Mouse (Mus musculus) spleen, postnatal 36 days (tissue): ENCODE measurements around the gene Erc2.

Experiments
- DNase-seq, 2 experiments: peaks; one replicate each; pipeline ENCODE4 v3.0.0; 2022; ENCODE audit warnings: low spot score in 2 of 2, mixed read lengths in 1 of 2

The Erc2 gene

DNA sequence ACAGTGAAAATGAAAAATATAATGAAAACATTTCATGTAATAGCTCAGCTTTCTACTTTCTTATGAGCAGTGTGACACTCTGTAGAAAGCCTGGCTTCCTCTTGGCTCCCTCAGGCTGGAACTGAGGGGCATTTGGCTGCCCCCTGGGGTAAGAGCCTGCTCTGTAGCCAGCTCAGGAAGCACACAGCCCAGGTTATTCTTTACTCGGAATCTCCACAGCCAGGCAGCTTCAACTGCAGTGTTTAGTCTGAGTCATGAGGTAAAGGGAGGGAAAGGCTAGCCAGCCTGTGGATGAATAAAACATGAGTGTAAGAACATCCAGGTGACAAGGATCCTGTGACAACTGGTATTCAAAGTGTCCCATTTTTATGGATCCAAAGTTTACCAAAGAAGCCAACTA lies 323.0 kb downstream of the Erc2 start:
- no peak for DNase-seq

DNA sequence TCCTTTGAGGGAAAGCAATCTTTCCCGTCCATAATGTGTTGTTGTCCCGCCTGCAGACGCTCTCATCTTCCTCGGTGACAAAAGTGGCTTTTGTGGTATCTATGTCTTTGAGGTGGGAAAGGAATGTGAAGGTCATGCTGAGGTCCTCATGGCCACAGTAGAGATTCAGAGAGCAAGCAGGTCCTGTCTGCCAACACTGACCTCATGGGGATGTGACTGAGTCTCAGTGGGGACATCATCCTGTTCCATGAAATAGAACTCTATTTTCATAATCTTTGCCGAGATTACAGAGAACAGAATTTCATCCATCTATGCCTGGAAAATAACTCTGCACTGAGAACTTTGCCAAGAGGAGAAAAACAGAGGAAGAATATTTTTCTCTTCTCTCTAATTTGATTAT lies 324.0 kb downstream of the Erc2 start:
- DNase-seq = no peak

DNA sequence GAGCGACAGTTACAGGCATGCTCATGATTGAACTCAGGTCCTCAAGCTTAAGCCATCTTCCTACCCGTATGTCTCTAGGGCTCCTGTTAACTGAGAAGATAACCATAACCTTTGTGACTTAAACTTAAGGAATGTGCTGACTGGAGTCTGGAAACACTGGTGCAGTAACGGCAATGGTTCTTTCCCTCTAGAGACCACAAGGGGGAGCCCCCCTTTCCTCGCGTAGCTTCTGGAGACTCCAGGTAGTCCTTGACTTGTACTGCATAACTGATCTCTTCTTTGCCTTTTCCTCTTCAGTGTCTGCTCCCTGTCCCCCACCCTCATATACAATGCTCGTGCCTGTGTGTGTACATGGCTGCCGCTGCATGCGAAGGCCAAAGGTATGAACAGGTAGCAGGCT lies 326.2 kb downstream of the Erc2 start:
- DNase-seq = no peak

DNA sequence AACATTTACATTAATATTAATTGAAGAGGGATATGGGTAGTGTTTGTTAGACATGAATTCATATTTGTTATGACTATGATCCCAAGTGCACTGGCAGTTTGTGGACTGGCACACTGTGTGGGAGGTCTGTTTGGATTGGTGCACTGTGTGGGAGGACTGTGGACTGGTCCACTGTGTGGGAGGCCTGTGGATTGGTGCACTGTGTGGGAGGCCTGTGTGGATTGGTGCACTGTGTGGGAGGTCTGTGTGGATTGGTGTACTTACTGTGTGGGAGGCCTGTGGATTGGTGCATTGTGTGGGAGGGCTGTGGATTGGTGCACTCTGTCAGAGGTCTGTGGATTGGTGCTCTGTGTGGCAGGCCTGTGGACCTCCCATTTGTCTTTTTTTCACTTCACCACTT lies 331.6 kb downstream of the Erc2 start:
- no peak for DNase-seq

DNA sequence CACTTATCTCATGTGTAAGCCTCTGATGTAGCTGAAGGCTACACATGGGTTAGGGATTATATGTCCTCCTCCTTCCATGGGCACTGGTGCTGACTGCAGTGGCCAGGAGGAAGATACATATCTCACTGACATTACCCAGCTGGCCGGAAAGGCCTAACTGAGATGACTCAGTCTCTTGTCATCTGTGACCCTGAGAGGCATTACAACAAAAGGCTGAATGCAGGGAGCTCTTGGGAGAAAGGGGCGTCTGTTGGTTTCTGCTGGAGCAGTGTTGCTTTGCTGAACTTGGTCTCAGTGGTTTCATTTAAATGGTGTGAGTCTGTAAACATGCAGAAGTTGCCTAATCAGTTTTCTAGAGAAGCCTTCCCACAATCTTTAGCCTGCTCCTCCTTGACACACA lies 334.6 kb downstream of the Erc2 start:
- DNase-seq = peak in 1 of 2 experiments; percentile 2

DNA sequence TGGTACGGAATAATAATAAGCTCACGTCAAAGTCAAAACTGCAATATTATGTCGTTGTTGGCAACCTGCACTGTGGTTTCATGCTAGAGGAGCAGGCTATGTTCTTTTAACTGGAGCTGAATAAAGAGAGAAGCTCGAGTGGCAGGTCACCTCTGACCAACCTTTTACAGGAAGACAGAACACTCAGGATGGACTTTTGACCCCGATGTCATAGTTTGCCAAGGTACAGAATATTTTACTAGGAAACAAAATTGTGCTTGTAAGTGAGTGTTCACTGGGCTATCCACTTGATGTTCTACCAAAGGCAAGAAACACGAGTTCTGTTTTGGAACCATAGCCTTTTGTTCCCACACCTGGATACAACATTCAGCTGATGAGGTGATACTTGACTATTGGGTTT lies 351.5 kb downstream of the Erc2 start:
- no peak for DNase-seq

DNA sequence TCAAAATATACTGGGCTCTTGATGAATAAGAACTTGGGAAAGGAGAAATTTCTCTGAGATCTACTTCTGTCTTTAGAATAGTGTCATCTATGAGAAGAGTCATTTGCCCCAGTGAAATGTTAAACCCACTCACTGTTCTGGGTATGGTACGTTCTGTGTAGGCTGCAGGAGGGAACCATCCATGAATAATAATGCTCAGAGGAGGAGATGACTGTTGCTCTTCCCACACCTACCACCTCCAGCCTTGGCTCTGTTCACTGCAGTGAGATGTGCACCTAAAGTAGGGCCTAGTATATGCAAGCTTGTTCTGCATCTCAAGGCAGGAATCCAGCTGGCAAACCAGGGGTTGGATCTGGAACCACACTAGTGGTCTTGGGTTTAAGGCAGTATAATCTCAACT lies 353.4 kb downstream of the Erc2 start:
- DNase-seq = no peak

DNA sequence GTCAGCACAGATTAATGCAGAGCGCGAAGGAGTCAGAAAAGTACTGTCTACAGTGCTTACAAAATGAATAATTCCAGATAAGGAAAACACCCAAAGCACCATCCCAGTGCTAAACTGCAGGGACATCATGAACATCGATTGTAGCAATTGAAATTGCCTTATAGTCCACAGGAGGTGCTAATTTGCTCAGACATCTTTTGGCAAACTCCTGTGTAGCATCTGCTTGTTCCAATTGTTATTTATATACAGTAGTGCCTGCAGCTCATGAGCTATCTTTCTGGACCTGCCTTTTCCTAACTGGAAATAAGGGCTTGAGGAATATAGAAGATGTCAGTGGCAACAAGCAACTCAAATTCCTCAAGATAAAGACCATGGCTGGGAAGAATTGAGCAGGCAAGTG lies 362.5 kb downstream of the Erc2 start:
- no peak for DNase-seq

DNA sequence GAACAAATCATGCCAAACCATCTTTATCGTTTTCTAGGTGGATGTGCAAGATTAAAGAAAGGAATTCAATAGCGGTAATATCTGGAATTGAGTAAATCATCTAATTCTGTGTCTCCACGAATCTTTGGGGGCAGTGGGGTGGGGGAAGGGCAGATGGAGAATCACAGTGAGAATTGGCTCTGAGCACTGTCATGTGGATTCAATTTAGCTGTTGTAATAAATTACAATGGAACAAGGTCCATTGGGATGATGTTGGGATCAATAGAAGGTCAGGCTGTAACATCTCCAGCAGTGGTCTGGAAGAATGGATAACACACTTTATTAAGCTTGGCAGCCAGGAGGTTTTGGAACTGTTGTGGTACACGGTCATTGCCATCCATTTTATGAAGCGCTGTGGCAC lies 363.0 kb downstream of the Erc2 start:
- no peak for DNase-seq

DNA sequence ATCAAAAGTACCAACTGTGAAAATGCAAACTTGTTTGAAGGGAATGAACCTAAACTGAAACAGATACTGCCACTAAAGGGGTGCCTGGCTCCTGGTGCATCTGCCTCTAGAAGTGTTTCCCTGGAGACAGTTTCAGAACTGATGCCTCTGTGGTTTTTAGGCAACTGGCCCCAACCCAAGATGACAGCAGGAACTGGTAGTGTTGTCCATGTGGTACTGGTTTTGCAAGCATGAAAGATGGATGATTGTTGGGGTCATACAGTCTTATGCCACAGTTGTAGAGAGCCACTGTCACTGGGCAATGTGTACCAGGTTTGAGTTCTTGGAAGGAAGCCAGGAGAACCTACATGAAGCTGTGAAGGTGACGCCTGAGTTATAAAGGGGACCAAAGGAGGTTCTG lies 365.2 kb downstream of the Erc2 start:
- no peak for DNase-seq

DNA sequence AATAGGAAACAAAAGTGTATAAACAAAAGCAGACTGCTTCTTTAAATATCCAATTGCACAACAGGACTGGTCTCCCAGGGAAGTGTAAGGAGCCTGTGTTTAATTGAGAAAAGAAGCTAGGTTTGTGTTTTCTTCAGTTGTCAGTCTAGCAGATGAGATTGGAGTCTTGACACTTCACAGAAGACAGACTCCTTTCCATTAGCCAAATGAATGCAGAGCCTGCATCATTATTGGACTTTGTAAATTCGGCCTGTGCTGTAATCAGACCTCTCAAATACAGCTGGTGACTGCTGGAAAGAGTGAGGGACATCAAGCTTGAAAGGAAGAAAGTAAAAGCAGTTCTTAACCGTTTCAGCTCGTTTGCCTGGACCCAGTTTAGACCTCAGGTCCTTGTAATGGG lies 376.3 kb downstream of the Erc2 start:
- DNase-seq = no peak

DNA sequence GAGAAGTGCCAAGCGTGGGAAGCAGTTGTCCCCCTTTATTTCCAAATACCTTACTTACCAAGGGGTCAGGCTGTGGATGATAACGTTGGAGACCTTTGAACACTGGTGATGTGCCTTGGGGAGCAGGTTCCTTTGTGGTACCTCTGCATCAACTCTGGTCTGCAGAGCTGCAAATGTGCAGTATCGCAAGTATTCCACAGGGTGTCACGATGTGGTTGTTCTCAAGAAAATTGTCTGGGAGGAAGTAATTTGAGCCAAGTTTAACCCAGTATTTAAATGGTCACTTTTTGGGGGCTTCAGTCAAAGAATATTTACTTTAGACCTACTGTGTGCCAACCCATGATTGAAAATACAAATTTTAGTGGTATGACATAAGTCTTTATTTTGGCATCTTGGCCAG lies 381.8 kb downstream of the Erc2 start:
- no peak for DNase-seq

DNA sequence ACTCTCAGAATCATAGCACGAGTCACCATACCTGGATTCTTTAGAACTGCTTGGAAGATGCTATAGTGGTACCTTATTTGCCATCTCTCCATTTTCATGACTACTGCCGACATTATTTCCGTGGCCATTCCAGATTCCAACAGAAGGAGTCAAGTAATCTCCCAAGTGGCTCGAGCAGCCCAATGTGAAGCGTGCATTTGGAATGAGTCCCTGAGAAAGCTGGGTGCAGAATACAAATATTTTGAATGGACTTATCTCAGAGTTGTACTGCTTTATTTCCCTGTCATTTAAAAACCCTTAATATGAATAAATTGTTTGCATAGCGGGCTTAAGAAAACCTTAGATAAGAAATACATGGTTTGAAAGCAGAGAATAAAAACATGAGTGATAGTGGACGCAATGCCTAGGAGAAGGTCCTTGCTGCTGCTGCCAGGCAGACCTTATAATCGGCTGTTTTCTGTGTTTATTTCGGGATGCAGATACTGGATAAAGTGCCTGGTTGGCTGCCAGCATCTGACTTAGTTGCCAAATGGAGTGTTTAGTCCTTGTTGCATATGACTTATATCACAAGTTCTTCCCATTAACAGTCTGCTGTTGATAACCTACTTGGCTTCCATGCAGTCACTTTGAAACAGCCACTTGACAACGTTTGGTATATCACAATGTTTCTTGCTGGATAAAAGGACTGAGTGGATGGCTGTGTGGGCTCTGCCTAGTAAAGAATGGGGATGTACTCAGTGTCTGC lies 388.5 kb downstream of the Erc2 start:
- DNase-seq = no peak

DNA sequence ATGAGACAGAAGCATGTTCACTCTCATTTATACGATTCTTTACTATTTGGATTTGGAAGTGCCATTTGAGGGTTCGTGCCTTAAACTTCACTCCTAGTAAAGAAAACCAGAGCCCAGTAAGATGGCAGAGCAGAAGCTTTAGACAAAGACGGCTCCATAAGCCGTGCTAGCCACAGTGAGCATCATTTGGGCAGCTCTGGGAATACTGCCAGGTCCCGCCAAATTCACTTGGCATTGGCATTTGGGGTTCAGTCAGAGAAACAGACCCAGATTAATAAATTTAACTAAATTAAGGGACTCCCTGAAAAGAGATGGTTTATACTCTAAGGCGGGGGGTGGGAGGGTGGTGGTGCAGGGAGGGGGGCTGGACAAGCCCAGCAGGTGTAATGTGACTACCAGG lies 401.0 kb downstream of the Erc2 start:
- DNase-seq = no peak

DNA sequence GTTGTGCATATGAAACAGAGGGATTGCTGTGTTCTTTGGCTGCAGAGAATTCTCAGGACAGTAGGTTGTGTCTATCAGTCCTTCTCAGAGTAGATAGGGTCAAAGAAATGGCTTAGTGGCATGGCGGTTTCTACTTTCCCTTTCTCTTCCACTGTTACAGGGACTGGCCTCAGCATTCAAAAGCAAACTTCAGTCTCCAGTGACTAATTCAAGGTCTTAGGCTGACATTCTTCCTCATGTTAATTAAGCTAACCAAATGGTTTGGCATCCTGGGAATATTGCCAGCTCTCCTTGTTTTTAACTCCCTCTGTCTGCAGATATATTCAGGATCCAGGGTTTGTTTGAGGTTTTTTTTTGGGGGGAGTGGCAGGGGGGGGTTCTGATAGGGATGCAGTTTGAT lies 408.6 kb downstream of the Erc2 start:
- no peak for DNase-seq

DNA sequence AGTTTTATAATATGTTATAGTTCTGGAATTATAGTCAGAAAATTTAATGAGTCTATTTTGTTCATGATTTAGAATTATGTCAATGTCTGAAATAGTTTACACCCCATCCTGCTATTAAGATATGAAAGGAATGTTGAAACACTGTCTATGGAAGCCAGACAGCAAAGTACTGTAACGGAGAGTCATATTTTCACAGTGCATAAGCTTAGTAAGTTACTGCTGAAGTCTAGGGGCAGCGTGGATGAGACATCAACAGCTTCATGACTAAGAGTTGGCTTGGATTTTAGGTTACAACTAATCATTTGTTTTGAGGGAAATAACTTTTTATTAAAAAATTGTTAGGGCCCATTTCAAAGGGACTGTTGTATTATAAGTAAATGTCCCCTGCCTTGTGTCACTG lies 412.8 kb downstream of the Erc2 start:
- DNase-seq = no peak

DNA sequence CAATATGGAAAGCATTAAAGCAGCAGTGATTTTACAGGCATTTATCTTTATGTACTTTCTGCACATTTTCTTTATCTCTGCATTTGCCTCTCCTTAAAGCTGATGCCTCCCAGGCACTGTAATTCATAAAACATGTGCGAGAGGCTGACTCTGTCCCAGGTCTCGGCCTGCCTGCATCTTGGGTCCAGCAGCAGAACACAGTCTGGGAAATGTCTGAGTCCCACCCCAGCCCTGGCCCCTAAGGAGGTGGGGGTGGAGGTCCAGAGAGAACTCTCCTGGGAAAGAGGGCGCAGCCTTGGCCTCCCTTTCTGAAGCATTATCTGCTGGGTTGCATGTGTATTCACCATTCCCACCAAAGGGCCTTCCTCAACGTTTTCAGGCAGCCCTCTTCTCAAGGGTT lies 420.9 kb downstream of the Erc2 start:
- no peak for DNase-seq

DNA sequence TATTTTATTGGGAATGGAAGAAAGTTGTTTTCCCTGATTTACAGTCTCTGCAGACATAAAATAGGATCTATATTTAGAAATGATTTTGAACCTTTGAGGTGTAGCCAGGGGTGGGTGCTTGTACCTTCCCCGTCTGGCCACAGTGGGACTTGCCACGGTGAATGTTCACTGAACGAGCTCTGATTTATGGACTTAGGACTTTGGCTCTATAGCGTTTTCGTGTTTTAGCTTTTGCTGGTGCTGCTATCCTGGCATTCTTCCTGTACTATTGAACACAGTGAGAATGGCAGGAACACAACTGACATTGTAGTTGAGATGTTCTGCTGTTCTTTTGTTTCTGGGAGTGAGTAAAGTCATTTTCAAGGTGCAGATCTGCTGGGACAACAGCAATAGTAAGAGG lies 429.4 kb downstream of the Erc2 start:
- DNase-seq = no peak

DNA sequence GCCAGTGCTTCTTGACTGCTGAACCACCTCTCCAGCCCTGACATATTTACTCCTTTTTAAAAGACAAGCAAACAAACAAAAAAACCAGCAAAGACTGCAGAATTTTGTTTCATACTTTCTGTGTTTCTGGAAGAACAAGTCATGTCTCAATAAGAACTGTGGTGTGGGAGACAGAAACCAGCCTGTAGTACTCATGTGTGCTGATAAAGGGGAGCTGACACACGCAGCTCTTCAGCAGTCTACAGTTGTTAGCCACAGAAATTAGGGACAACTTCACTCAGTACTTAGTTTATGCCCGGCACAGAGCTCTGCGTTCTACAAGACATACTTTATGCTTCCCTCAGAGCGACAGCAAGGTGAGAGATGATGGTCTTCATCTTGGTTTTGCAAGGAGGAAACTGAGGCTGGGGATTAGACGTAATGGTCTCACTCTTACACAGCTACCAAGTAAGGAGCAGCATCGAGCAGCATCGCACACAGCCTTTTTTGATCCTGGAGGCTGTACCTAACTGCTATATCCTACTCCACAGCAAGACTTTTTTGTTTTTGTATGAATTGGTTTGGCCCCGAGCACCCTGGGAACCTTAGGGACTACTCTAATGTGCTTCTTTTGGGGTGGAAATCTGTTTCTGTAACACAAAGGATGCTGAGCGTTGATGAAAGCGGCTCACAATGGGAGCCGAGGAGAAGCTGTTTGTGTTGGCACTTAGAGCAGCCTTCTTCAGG lies 435.1 kb downstream of the Erc2 start:
- no peak for DNase-seq

DNA sequence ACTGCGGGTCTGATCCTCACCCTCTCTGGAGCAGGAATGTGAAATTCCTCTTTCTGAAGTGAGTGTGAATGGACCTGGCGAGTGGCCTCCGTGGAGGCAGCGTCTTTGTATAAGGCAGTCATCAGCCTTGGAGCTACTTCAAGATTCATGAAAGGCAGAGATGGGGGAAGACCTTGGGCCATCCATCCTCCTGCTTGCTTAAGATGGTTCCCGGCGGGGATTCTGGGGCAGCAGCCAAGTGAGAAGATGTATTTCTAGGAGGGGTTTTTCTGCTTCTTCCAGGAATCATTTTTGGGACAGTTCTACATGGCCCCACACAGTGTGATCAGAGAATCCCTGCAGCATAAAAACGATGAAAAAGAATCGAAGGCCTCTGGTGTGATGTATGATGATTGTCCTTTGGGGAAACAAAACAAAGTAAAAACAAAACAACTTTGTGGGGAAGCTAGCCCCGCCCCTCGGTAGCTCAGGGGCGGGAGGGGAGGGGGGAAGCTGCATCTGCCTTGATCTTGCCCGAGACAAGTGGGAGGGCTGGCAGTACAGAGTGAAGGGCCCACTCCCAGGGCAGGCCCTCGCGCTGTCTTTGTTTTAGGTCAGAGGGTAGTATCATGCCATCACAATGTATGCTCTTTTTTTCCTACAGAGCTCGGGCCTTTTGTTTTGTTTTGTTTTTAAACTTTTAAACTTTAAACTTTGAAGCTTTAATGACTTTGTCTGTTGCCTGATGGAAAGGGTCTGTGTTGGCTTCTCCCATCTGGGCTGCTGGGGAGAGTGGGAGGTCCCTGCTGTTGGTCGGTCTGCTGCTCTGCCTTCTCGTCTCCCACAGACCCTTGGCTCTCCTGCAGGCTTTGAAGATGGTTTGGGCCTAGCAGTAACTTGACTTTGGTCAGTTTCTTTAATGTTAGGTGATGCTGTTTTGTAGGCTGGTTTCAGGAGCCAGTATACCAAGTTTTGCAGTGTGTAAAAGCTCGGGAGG lies 435.9 kb downstream of the Erc2 start:
- no peak for DNase-seq

DNA sequence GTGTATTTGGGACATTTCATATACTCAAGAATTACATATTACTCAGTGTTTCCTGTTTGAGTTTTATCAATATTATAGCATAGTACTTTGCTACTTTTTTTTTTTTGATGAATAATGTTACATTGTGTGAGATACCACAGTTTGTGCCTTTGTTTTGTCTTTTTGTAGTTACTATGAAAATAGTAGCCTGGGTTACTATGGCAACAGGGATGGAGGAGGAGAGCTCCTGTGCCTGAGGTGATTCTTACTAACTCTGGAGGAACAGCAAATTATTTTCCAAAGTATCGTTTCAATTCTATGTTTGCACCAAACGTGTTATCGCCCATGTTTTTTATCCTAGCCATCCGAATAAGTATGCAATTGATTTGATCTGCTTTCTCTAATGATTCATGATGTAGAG lies 438.7 kb downstream of the Erc2 start:
- no peak for DNase-seq

DNA sequence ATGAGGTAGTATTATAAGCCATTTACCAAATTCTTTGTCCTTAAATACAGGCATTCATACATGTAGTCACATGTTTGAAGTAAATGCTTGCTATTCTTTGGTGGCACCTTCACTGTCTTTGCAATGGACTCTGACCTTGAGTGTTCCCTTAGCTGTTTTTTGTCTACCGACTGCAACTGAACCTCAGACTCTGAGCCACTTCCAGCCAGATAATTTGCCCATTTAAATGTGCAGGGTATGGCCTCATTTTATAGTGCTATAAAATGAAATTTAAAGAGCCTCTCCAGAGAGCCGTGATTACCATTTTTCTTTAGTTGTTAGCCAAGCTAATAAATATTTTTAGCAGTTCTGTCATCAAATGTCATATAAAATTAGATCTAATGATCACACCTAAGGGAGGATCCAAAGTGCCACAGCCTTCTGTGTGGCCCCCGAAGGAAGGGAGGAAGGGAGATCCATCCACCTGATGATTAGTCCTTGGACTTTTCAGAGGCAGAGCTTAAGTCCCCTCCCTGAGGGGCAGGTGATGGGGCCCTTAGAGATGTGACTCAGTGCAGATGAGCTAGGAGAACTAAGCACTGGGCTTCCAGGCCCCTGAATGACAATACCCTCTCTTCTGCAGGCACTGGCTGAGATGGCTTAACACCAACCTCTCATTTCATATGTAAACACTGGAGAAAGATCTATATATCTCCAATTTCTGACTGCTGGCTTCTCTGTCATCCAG lies 439.6 kb downstream of the Erc2 start:
- no peak for DNase-seq
